Mouse (Mus musculus): ENCODE measurements around the gene Krt36. TPM values are rescaled to one million over a fixed set of nuclear protein-coding genes. Genes with fewer than 3 reads are reported as not detected.

Gene Krt36
- total RNA-seq (2021) = under 1 TPM; 0.16 to 0.36 TPM
- long read RNA-seq, experiment 1 = 0 reads
- long read RNA-seq, experiment 2 = 0 reads

- no peak for DNase-seq
These were observed at the start of gene Krt36 for GRCm38 (mm10) chr11:100105576-100106122. TSS of gene Krt36 (minus strand) at chr11:100105626.

GRCm38 (mm10) chr11:100148615-100149330 lies 43.3 kb upstream of the Krt36 start, which contains the start of gene Krt19:
TSS of gene Krt19 (minus strand) at chr11:100148665.
- DNase-seq = no peak

GRCm38 (mm10) chr11:100147566-100148353 lies 42.3 kb upstream of the Krt36 start:
- no peak for DNase-seq

GRCm38 (mm10) chr11:100145858-100146560 lies 40.6 kb upstream of the Krt36 start:
- no peak for DNase-seq

- DNase-seq = no peak
These were observed 39.7 kb upstream of the Krt36 start for GRCm38 (mm10) chr11:100145104-100145503.

- no peak for DNase-seq
These were observed 35.5 kb upstream of the Krt36 start for GRCm38 (mm10) chr11:100140966-100141365.

GRCm38 (mm10) chr11:100139391-100139790 lies 34.0 kb upstream of the Krt36 start:
- DNase-seq = no peak

- no peak for DNase-seq
These were observed 33.4 kb upstream of the Krt36 start for GRCm38 (mm10) chr11:100138809-100139208.

- DNase-seq = no peak
These were observed 32.3 kb upstream of the Krt36 start for GRCm38 (mm10) chr11:100137693-100138092.

GRCm38 (mm10) chr11:100136559-100136958 lies 31.1 kb upstream of the Krt36 start:
- no peak for DNase-seq

- no peak for DNase-seq
These were observed 30.3 kb upstream of the Krt36 start, which contains the start of gene Krt15 for GRCm38 (mm10) chr11:100135731-100136130. TSS of gene Krt15 (minus strand) at chr11:100135928.

GRCm38 (mm10) chr11:100124901-100125300 lies 19.5 kb upstream of the Krt36 start:
- no peak for DNase-seq

GRCm38 (mm10) chr11:100121466-100121865 lies 16.0 kb upstream of the Krt36 start, which contains the start of gene Krt13:
TSS of gene Krt13 (minus strand) at chr11:100121566.
- no peak for DNase-seq

- no peak for DNase-seq
These were observed 14.9 kb upstream of the Krt36 start for GRCm38 (mm10) chr11:100120331-100120730.

- peak; percentile 51 to 64 for DNase-seq
These were observed 8.3 kb upstream of the Krt36 start for GRCm38 (mm10) chr11:100113742-100114029.

- DNase-seq = no peak
These were observed 7.7 kb upstream of the Krt36 start for GRCm38 (mm10) chr11:100112935-100113741.

GRCm38 (mm10) chr11:100102693-100103429 lies 2.6 kb downstream of the Krt36 start:
- DNase-seq = no peak

- DNase-seq = no peak
These were observed 5.0 kb downstream of the Krt36 start for GRCm38 (mm10) chr11:100100391-100100790.

GRCm38 (mm10) chr11:100097819-100098218 lies 7.6 kb downstream of the Krt36 start:
- no peak for DNase-seq

GRCm38 (mm10) chr11:100096141-100096540 lies 9.3 kb downstream of the Krt36 start, which contains the start of gene Krt35:
TSS of gene Krt35 (minus strand) at chr11:100096241.
- no peak for DNase-seq
